Mouse (Mus musculus) neutrophil, adult 83 days (primary cell): ENCODE data around the gene Gtpbp4. TPM values are rescaled to one million over a fixed set of nuclear protein-coding genes. Genes with fewer than 3 reads are reported as not detected.

Experiments used
- total RNA-seq, 2 experiments: library from RNA; stranded (reverse); gene quantifications; one replicate each; pipeline ENCODE4 v1.2.4; 2023

Gtpbp4 gene
- total RNA-seq: 10 to 100 TPM; 23.6 to 25.0 TPM

DNA sequence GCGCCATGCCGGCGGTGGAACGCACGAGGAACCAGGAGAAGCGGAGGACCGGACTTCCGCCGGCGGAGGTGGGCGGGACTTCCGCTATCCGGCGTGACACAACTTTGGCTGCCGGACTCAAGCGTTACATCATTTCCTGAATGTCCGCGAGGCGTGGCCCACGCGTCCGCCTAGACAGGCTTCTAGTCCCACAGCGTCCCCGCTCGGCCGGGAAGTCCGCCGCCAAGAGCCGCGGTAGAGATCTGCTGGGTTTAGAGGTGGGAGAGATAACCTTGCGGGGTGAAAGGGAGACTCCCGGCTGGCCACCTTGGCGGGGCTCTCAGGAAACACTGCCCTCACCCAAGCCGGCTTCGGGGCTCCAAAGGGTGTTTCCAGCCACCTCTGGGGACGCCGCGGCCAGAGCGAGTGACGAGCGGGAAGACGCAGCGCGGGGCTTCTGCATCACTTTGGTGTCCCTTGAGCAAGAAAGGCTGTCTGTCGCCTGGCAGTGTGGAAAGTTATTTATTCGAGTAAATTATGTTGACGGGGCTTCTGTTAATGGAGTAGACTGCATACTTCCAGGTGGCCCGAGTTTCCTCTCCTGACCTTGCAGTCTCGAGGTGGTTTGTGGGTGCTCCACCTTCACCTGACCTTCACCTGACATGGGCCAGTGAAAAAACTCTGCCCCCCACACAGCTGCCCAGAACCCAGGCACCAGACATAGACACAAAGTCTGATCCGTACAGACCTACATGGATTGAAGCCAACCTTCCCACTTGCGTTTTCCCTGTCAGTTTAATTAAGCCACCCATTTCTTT lies at the start of gene Gtpbp4:
TSS of gene Gtpbp4 (minus strand) at position 94 of the 797 bp plus-strand sequence.

DNA sequence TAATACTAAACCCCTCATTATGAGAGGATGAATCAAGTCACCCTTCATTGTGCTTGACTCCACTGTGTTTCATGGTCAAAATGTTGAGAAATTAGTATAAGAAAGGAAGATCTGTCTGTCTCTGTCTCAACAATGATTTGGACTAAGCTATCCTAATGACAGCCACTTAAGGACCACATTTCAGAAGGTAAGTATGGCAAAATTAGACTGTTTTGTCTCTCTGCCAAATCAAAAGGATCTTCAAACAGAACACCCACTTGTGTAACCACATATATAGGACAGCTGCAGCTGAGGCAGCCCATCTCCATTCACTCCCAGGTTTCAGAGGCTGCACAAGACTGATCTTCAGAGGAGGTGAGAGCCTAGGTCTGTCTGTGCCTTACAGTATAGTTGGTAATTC lies 43.3 kb downstream of the Gtpbp4 start, which contains the start of gene Idi2:
TSS of gene Idi2 (plus strand) at position 301 of the 400 bp plus-strand sequence.

DNA sequence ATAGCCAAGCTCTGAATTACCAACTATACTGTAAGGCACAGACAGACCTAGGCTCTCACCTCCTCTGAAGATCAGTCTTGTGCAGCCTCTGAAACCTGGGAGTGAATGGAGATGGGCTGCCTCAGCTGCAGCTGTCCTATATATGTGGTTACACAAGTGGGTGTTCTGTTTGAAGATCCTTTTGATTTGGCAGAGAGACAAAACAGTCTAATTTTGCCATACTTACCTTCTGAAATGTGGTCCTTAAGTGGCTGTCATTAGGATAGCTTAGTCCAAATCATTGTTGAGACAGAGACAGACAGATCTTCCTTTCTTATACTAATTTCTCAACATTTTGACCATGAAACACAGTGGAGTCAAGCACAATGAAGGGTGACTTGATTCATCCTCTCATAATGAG lies 47.8 kb downstream of the Gtpbp4 start, which contains the start of gene Gm9745:
TSS of gene Gm9745 (minus strand) at position 101 of the 400 bp plus-strand sequence.

Other genes with a start within 250 kb of the Gtpbp4 start
- gene Wdr37, start 124.2 kb downstream of the Gtpbp4 start, total RNA-seq: 10 to 100 TPM; 46.7 to 48.9 TPM
- 10 to 100 TPM; 13.2 to 13.9 TPM for gene Idi1, start 110.6 kb downstream of the Gtpbp4 start, total RNA-seq
- gene Gm9745, start 47.9 kb downstream of the Gtpbp4 start, total RNA-seq: not detected
- not detected for gene Idi2, start 43.2 kb downstream of the Gtpbp4 start, total RNA-seq
- gene Larp4b, start 97.8 kb upstream of the Gtpbp4 start, total RNA-seq: 100 to 1,000 TPM; 112 to 118 TPM